In the genomic region with DNA sequence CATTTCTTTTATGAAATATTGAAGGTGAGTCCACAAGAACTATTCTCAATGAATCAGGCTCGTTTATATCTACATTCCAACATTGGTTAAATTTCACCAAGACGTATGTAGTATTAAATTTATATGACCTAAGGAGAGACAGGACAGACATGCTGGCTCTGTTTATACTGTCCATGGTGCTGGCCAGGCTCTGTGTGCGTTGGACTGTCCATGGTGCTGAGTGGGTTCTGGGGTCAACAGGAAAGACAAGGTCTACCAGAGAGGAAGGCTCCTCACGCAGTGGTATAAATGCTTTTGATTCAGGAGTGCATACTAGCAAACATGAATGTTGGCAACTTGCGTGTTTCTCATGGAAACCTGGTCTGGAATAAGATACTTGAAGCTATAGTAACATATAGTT, we compare ENCODE assay signal across 13 mouse cellular contexts.
DNase-seq lines count a peak whose midpoint lies in the region; ATAC-seq and TF ChIP-seq lines count a peak whose summit lies in the region.
"Had no signal": no experiment of that assay in that cellular context is flagged by ENCODE, and none has a peak within 500 bp of the region (broad histone marks: within the 10 kb centered on the region; RNA-seq: fewer than 3 reads in every experiment).

No protein-coding gene starts in this region.

- no peaks in the 10 kb centered on the region for H3K36me3 ChIP-seq in heart, embryonic 12.5 days
- no peaks in the 10 kb centered on the region for H3K36me3 ChIP-seq in neural tube, embryonic 15.5 days
- H3K36me3 ChIP-seq in stomach, postnatal 0 days (ENCODE audit: control insufficient read depth, insufficient read depth, low read length) = no peaks in the 10 kb centered on the region
- H3K36me3 ChIP-seq: lung, embryonic 15.5 days had no signal

- no peaks in the 10 kb centered on the region for H3K9me3 ChIP-seq in heart, embryonic 12.5 days (replicated peaks)
- H3K9me3 ChIP-seq in neural tube, embryonic 15.5 days (replicated peaks) = no peaks in the 10 kb centered on the region
- H3K9me3 ChIP-seq in stomach, postnatal 0 days (ENCODE audit: control insufficient read depth, low read length) = no peaks in the 10 kb centered on the region
- H3K9me3 ChIP-seq: lung, embryonic 15.5 days had no signal

- no peak overlapping the region for H3K9ac ChIP-seq in heart, embryonic 12.5 days
- no peak overlapping the region for H3K9ac ChIP-seq in neural tube, embryonic 15.5 days (replicated peaks)
- H3K9ac ChIP-seq in stomach, postnatal 0 days (ENCODE audit: low read length) = no peak overlapping the region
- H3K9ac ChIP-seq: lung, embryonic 15.5 days had no signal

- H3K4me3 ChIP-seq in heart, embryonic 12.5 days = no peak overlapping the region
- H3K4me3 ChIP-seq in neural tube, embryonic 15.5 days (replicated peaks) = no peak overlapping the region
- H3K4me3 ChIP-seq in stomach, postnatal 0 days (ENCODE audit: low read depth, low read length) = no peak overlapping the region
- H3K4me3 ChIP-seq: erythroblast, embryonic 14.5 days; lung, embryonic 15.5 days had no signal

- no peak for ATAC-seq in heart, embryonic 12.5 days (ENCODE audit: insufficient number of reproducible peaks, low FRiP score)
- no peak for ATAC-seq in neural tube, embryonic 15.5 days (ENCODE audit: low FRiP score)
- no peak for ATAC-seq in stomach, postnatal 0 days (ENCODE audit: low FRiP score, low TSS enrichment)
- ATAC-seq: inflammation-experienced regulatory T-cells, adult 6 months had no signal

- 58% methylated on average over 5 of the region's 5 CpGs for WGBS in heart, embryonic 12.5 days
- 86% methylated on average over 5 of the region's 5 CpGs for WGBS in neural tube, embryonic 15.5 days
- WGBS in stomach, postnatal 0 days = 53% methylated on average over 5 of the region's 5 CpGs

- no peak overlapping the region for H3K27ac ChIP-seq in heart, embryonic 12.5 days (ENCODE audit: poor library complexity, severe bottlenecking)
- H3K27ac ChIP-seq in neural tube, embryonic 15.5 days (replicated peaks) = no peak overlapping the region
- no peak overlapping the region for H3K27ac ChIP-seq in stomach, postnatal 0 days (replicated peaks)
- H3K27ac ChIP-seq: lung, embryonic 15.5 days had no signal

- H3K4me2 ChIP-seq in heart, embryonic 12.5 days = no peak overlapping the region
- H3K4me2 ChIP-seq in neural tube, embryonic 15.5 days = no peak overlapping the region
- no peak overlapping the region for H3K4me2 ChIP-seq in stomach, postnatal 0 days (replicated peaks; ENCODE audit: low read depth)
- H3K4me2 ChIP-seq: lung, embryonic 15.5 days had no signal

- H3K4me1 ChIP-seq in heart, embryonic 12.5 days (replicated peaks) = no peaks in the 10 kb centered on the region
- peaks cover 3% of the 10 kb centered on the region; the same call in 1 of the 2 replicates for H3K4me1 ChIP-seq in neural tube, embryonic 15.5 days
- H3K4me1 ChIP-seq in stomach, postnatal 0 days (replicated peaks; ENCODE audit: control insufficient read depth, insufficient read depth) = no peaks in the 10 kb centered on the region
- H3K4me1 ChIP-seq: lung, embryonic 15.5 days had no signal

- TF ChIP-seq EP300 in stomach, postnatal 0 days (optimal IDR thresholded peaks at IDR 0.05) = no peak

- DNase-seq in heart, postnatal 14 days = peak; percentile 10 to 47
- peak; percentile 20 for DNase-seq in neural tube, embryonic 10.5 days (ENCODE audit: extremely low spot score, low spot score)
- peak; percentile 36 for DNase-seq in embryo, embryonic 9.5 days (ENCODE audit: extremely low spot score)
- DNase-seq in stomach, postnatal 0 days (ENCODE audit: low spot score) = peak; percentile 17
- DNase-seq in left cerebral cortex, adult 9 months (ENCODE audit: low spot score in 2 of 2) = no peak
- DNase-seq in urinary bladder, postnatal 10 days (ENCODE audit: low spot score) = no peak
- DNase-seq: cerebellum, adult 8-10 months; right cerebral cortex, postnatal 4 days had no signal

- no peaks in the 10 kb centered on the region for H3K27me3 ChIP-seq in heart, embryonic 12.5 days (replicated peaks)
- H3K27me3 ChIP-seq in neural tube, embryonic 15.5 days (replicated peaks) = no peaks in the 10 kb centered on the region
- H3K27me3 ChIP-seq in stomach, postnatal 0 days (ENCODE audit: control insufficient read depth, insufficient read depth, low read length) = no peaks in the 10 kb centered on the region
- H3K27me3 ChIP-seq: lung, embryonic 15.5 days had no signal

- TF ChIP-seq CTCF in stomach, postnatal 0 days (IDR thresholded peaks at IDR 0.05; ENCODE audit: low read depth) = no peak

- intact Hi-C loops in heart, postnatal 14 days (cut with DNase I) = no loop called here

Comparison
In these comparisons a context has a peak if more than half of its experiments do, and no peak if none do; other contexts are left out.
1. DNase-seq: peak in heart, postnatal 14 days (2 of 2), neural tube, embryonic 10.5 days (single experiment), embryo, embryonic 9.5 days (single experiment) and stomach, postnatal 0 days (single experiment); none in left cerebral cortex, adult 9 months (0 of 2) and urinary bladder, postnatal 10 days (single experiment).